9 mouse cellular contexts compared by ENCODE assay signal in genomic region chr14:21686376-21687279, GRCm38 (mm10). TPM values are rescaled to one million over a fixed set of nuclear protein-coding genes. Genes with fewer than 3 reads are reported as not detected.
DNase-seq lines count a peak whose midpoint lies in the region; ATAC-seq and TF ChIP-seq lines count a peak whose summit lies in the region.
"Had no signal": no experiment of that assay in that cellular context is flagged by ENCODE, and none has a peak within 500 bp of the region (broad histone marks: within the 10 kb centered on the region; RNA-seq: fewer than 3 reads in every experiment).

No protein-coding gene starts in this region.

- WGBS in heart, postnatal 0 days, result 15% methylated on average over 49 of the region's 49 CpGs
- WGBS in embryonic facial prominence, embryonic 15.5 days, result 15% methylated on average over 46 of the region's 49 CpGs
- WGBS in limb, embryonic 15.5 days, result 11% methylated on average over 48 of the region's 49 CpGs

- H3K9me3 ChIP-seq in heart, postnatal 0 days (replicated peaks; ENCODE audit: control insufficient read depth, low read length), result no peaks in the 10 kb centered on the region
- H3K9me3 ChIP-seq in embryonic facial prominence, embryonic 15.5 days (replicated peaks), result no peaks in the 10 kb centered on the region
- H3K9me3 ChIP-seq in limb, embryonic 15.5 days, result no peaks in the 10 kb centered on the region
- H3K9me3 ChIP-seq: G1E had no signal

- TF ChIP-seq CTCF in heart, postnatal 0 days (IDR thresholded peaks at IDR 0.05; ENCODE audit: low read depth), result no peak

- DNase-seq in heart, postnatal 0 days (ENCODE audit: low spot score), result no peak
- DNase-seq in heart, adult 11 months, result no peak
- DNase-seq in retina, postnatal 1 day, result peak; percentile 68
- no peak for DNase-seq in layer of hippocampus, adult 9-11 months
- no peak for DNase-seq in layer of hippocampus, adult 8-10 months (ENCODE audit: low spot score in 2 of 2)
- DNase-seq in urinary bladder, postnatal 10 days (ENCODE audit: low spot score), result no peak

- H3K27ac ChIP-seq in heart, postnatal 0 days (ENCODE audit: low read depth), result no peak overlapping the region
- no peak overlapping the region; the same call in 1 of the 2 replicates for H3K27ac ChIP-seq in embryonic facial prominence, embryonic 15.5 days (replicated peaks)
- H3K27ac ChIP-seq in limb, embryonic 15.5 days, result no peak overlapping the region

- no peak overlapping the region for H3K9ac ChIP-seq in heart, postnatal 0 days (replicated peaks; ENCODE audit: low read depth, low read length)
- H3K9ac ChIP-seq in embryonic facial prominence, embryonic 15.5 days, result no peak overlapping the region
- 0 out of 2 replicates have a peak overlapping the region, but pooled peaks have one; percentile 11 for H3K9ac ChIP-seq in limb, embryonic 15.5 days

- no peak for TF ChIP-seq EP300 in heart, postnatal 0 days (IDR thresholded peaks at IDR 0.05; ENCODE audit: low read depth)

- peak overlapping the region; percentile 49 for H3K4me2 ChIP-seq in heart, postnatal 0 days (ENCODE audit: low read depth, low read length)
- peak overlapping the region; percentile 59 for H3K4me2 ChIP-seq in embryonic facial prominence, embryonic 15.5 days (replicated peaks)
- peak overlapping the region; percentile 59 for H3K4me2 ChIP-seq in limb, embryonic 15.5 days

- no peaks in the 10 kb centered on the region for H3K36me3 ChIP-seq in heart, postnatal 0 days (replicated peaks; ENCODE audit: control insufficient read depth, insufficient read depth, low read length)
- no peaks in the 10 kb centered on the region for H3K36me3 ChIP-seq in embryonic facial prominence, embryonic 15.5 days
- no peaks in the 10 kb centered on the region for H3K36me3 ChIP-seq in limb, embryonic 15.5 days
- H3K36me3 ChIP-seq: G1E had no signal

- H3K27me3 ChIP-seq in heart, postnatal 0 days (ENCODE audit: control insufficient read depth, insufficient read depth, low read length), result peaks cover 13% of the 10 kb centered on the region; the same call in 1 of the 2 replicates
- no peaks in the 10 kb centered on the region for H3K27me3 ChIP-seq in embryonic facial prominence, embryonic 15.5 days
- H3K27me3 ChIP-seq in limb, embryonic 15.5 days, result no peaks in the 10 kb centered on the region

- 0 out of 2 replicates have a peak, but pooled peaks have one; percentile 41 for ATAC-seq in heart, postnatal 0 days (ENCODE audit: insufficient read depth, low read depth)
- no peak for ATAC-seq in embryonic facial prominence, embryonic 15.5 days (ENCODE audit: insufficient number of reproducible peaks, low FRiP score, low TSS enrichment, low read depth)
- peak; percentile 61 for ATAC-seq in limb, embryonic 15.5 days (ENCODE audit: insufficient number of reproducible peaks, low FRiP score, low TSS enrichment, low read depth)

- H3K4me1 ChIP-seq in heart, postnatal 0 days (ENCODE audit: control insufficient read depth, insufficient read depth), result peaks cover 9% of the 10 kb centered on the region
- peaks cover 45% of the 10 kb centered on the region for H3K4me1 ChIP-seq in embryonic facial prominence, embryonic 15.5 days
- peaks cover 33% of the 10 kb centered on the region for H3K4me1 ChIP-seq in limb, embryonic 15.5 days

- peak overlapping the region; percentile 24 for H3K4me3 ChIP-seq in heart, postnatal 0 days (ENCODE audit: low read depth, low read length)
- H3K4me3 ChIP-seq in embryonic facial prominence, embryonic 15.5 days (replicated peaks), result peak overlapping the region; percentile 33
- peak overlapping the region; percentile 35 for H3K4me3 ChIP-seq in limb, embryonic 15.5 days

RNA-seq across cellular contexts. Expression of gene Dupd1, which starts 27.7 kb away (rescaled TPM):
- total RNA-seq in heart, postnatal 0 days (2014; rRNA removed; ENCODE audit: low replicate concordance), result not detected in 2 replicates
- polyA plus RNA-seq in heart, postnatal 0 days (2015; fragmentation: Nextera tagmentation; extraction: Ambion mirVana), result 0.15 TPM in 2 replicates
- 0.34 TPM in 1 of 2 replicates, not detected in the other for polyA plus RNA-seq in embryonic facial prominence, embryonic 15.5 days (2015; fragmentation: Nextera tagmentation; extraction: Ambion mirVana)
- 0.47 and 2.1 TPM in 2 replicates for polyA plus RNA-seq in limb, embryonic 15.5 days (2015; fragmentation: Nextera tagmentation; extraction: Ambion mirVana)
- total RNA-seq in layer of hippocampus, adult 8-10 months (2022), result under 1 TPM in 2 of 4 experiments, not detected in 2; 0.30 to 0.34 TPM
- total RNA-seq: G1E had no signal
- polyA plus RNA-seq: G1E had no signal
